Mouse (Mus musculus): Measurements from ENCODE around the gene Bud13.

The Bud13 gene

GRCm38 (mm10) chr9:46282631-46283436, at the start of gene Bud13:
TSS of gene Bud13 (plus strand) at chr9:46283008.
- in situ Hi-C loops (cut with MseI, MboI): no loop called here

GRCm38 (mm10) chr9:46235196-46235595, 47.6 kb upstream of the Bud13 start:
- in situ Hi-C loops (cut with MseI, MboI): loop anchor here in 1 of 2 experiments (10.0 kb wide), 1 partner anchor 230 kb away; no protein-coding TSS in a partner anchor

GRCm38 (mm10) chr9:46235596-46235648, 47.4 kb upstream of the Bud13 start, which contains the start of gene Apoc3:
TSS of gene Apoc3 (minus strand) at chr9:46235636.
- in situ Hi-C loops (cut with MseI, MboI): loop anchor here in 1 of 2 experiments (10.0 kb wide), 1 partner anchor 231 kb away; no protein-coding TSS in a partner anchor

GRCm38 (mm10) chr9:46235649-46236048, 47.2 kb upstream of the Bud13 start:
- in situ Hi-C loops (cut with MseI, MboI): loop anchor here in 1 of 2 experiments (10.0 kb wide), 1 partner anchor 231 kb away; no protein-coding TSS in a partner anchor

GRCm38 (mm10) chr9:46238850-46239249, 44.0 kb upstream of the Bud13 start:
- in situ Hi-C loops (cut with MseI, MboI): loop anchor here in 1 of 2 experiments (10.0 kb wide), 1 partner anchor 234 kb away; no protein-coding TSS in a partner anchor

- in situ Hi-C loops (cut with MseI, MboI): no loop called here
Measured at GRCm38 (mm10) chr9:46240526-46241153, 42.2 kb upstream of the Bud13 start, which contains the start of gene Apoa4. TSS of gene Apoa4 (plus strand) at chr9:46240696.

GRCm38 (mm10) chr9:46241818-46242217, 41.0 kb upstream of the Bud13 start:
- in situ Hi-C loops (cut with MseI, MboI): no loop called here

- in situ Hi-C loops (cut with MseI, MboI): no loop called here
Measured at GRCm38 (mm10) chr9:46243122-46243521, 39.7 kb upstream of the Bud13 start.

GRCm38 (mm10) chr9:46243584-46243983, 39.2 kb upstream of the Bud13 start:
- in situ Hi-C loops (cut with MseI, MboI): no loop called here

GRCm38 (mm10) chr9:46246752-46247324, 36.0 kb upstream of the Bud13 start:
- in situ Hi-C loops (cut with MseI, MboI): no loop called here

GRCm38 (mm10) chr9:46256177-46256576, 26.6 kb upstream of the Bud13 start:
- in situ Hi-C loops (cut with MseI, MboI): no loop called here

- in situ Hi-C loops (cut with MseI, MboI): no loop called here
Measured at GRCm38 (mm10) chr9:46256658-46257385, 26.0 kb upstream of the Bud13 start.

- in situ Hi-C loops (cut with MseI, MboI): no loop called here
Measured at GRCm38 (mm10) chr9:46257546-46257945, 25.3 kb upstream of the Bud13 start.

- in situ Hi-C loops (cut with MseI, MboI): no loop called here
Measured at GRCm38 (mm10) chr9:46259111-46259510, 23.7 kb upstream of the Bud13 start.

- in situ Hi-C loops (cut with MseI, MboI): no loop called here
Measured at GRCm38 (mm10) chr9:46261131-46261530, 21.7 kb upstream of the Bud13 start.

GRCm38 (mm10) chr9:46268343-46268873, 14.4 kb upstream of the Bud13 start, which contains the start of gene Apoa5:
TSS of gene Apoa5 (plus strand) at chr9:46268633.
- in situ Hi-C loops (cut with MseI, MboI): no loop called here

GRCm38 (mm10) chr9:46269125-46269524, 13.7 kb upstream of the Bud13 start:
- in situ Hi-C loops (cut with MseI, MboI): no loop called here

- in situ Hi-C loops (cut with MseI, MboI): no loop called here
Measured at GRCm38 (mm10) chr9:46270782-46271181, 12.0 kb upstream of the Bud13 start.

GRCm38 (mm10) chr9:46272070-46272469, 10.7 kb upstream of the Bud13 start:
- in situ Hi-C loops (cut with MseI, MboI): no loop called here

- in situ Hi-C loops (cut with MseI, MboI): no loop called here
Measured at GRCm38 (mm10) chr9:46272677-46273454, 9.9 kb upstream of the Bud13 start, which contains the start of gene Zpr1. TSS of gene Zpr1 (plus strand) at chr9:46273064.

- in situ Hi-C loops (cut with MseI, MboI): no loop called here
Measured at GRCm38 (mm10) chr9:46274494-46274893, 8.3 kb upstream of the Bud13 start.

All from mouse trophoblast stem cell (cell line).